ENCODE assay signal across 12 mouse cellular contexts in genomic region chr12:83240571-83240970, GRCm38 (mm10).
"Had no signal": no experiment of that assay in that cellular context is flagged by ENCODE, and none has a peak within 500 bp of the region (broad histone marks: within the 10 kb centered on the region; RNA-seq: fewer than 3 reads in every experiment).

No protein-coding gene starts in this region.

- H3K9me3 ChIP-seq: limb, embryonic 15.5 days; liver, embryonic 12.5 days; lung, embryonic 15.5 days; midbrain, embryonic 15.5 days; neural tube, embryonic 12.5 days had no signal

- DNase-seq: kidney, postnatal 10 days; lung, postnatal 14 days; right cerebral cortex, postnatal 14 days; thymus, postnatal 36 days had no signal

- H3K4me3 ChIP-seq: left cerebral cortex, adult 2 months; limb, embryonic 15.5 days; liver, embryonic 12.5 days; lung, embryonic 15.5 days; midbrain, embryonic 15.5 days; neural tube, embryonic 12.5 days had no signal

- H3K27ac ChIP-seq: left cerebral cortex, adult 2 months; limb, embryonic 15.5 days; liver, embryonic 12.5 days; lung, embryonic 15.5 days; macrophage; midbrain, embryonic 15.5 days; neural tube, embryonic 12.5 days had no signal

- H3K36me3 ChIP-seq: limb, embryonic 15.5 days; liver, embryonic 12.5 days; lung, embryonic 15.5 days; midbrain, embryonic 15.5 days; neural tube, embryonic 12.5 days had no signal

- H3K9ac ChIP-seq: limb, embryonic 15.5 days; liver, embryonic 12.5 days; lung, embryonic 15.5 days; midbrain, embryonic 15.5 days; neural tube, embryonic 12.5 days had no signal

- H3K4me2 ChIP-seq: limb, embryonic 15.5 days; liver, embryonic 12.5 days; lung, embryonic 15.5 days; midbrain, embryonic 11.5 days; midbrain, embryonic 15.5 days; neural tube, embryonic 12.5 days had no signal

- H3K4me1 ChIP-seq: limb, embryonic 15.5 days; liver, embryonic 12.5 days; lung, embryonic 15.5 days; neural tube, embryonic 12.5 days had no signal

- H3K27me3 ChIP-seq: limb, embryonic 15.5 days; lung, embryonic 15.5 days; midbrain, embryonic 15.5 days; neural tube, embryonic 12.5 days had no signal

- ATAC-seq: liver, embryonic 12.5 days; midbrain, embryonic 15.5 days had no signal
